ENCODE assay signal across 8 mouse cellular contexts in genomic region chr9:120020285-120020890, GRCm38 (mm10). TPM values are rescaled to one million over a fixed set of nuclear protein-coding genes. Genes with fewer than 3 reads are reported as not detected.
A peak's percentile ranks its signal among the peaks of the same experiment; 100 is the strongest.
DNase-seq lines count a peak whose midpoint lies in the region; ATAC-seq and TF ChIP-seq lines count a peak whose summit lies in the region.

No protein-coding gene starts in this region.

- TF ChIP-seq EP300 in heart, postnatal 0 days (IDR thresholded peaks at IDR 0.05; ENCODE audit: low read depth), result no peak; the same call in 1 of the 2 replicates

- H3K4me1 ChIP-seq in forebrain, postnatal 0 days (ENCODE audit: insufficient read depth), result no peaks in the 10 kb centered on the region
- H3K4me1 ChIP-seq in forebrain, embryonic 12.5 days, result no peaks in the 10 kb centered on the region
- H3K4me1 ChIP-seq in embryonic facial prominence, embryonic 13.5 days, result peaks cover 13% of the 10 kb centered on the region
- H3K4me1 ChIP-seq in heart, postnatal 0 days (ENCODE audit: control insufficient read depth, insufficient read depth), result peaks cover 24% of the 10 kb centered on the region

- DNase-seq in forebrain, postnatal 0 days, result peak; percentile 80
- DNase-seq in adrenal gland, postnatal 25 days, result peak; percentile 81
- DNase-seq in heart, postnatal 0 days (ENCODE audit: low spot score), result peak; percentile 84
- peak; percentile 84 to 85 for DNase-seq in layer of hippocampus, postnatal 10 days (ENCODE audit: low spot score in 2 of 2)
- peak; percentile 60 to 80 for DNase-seq in spleen, postnatal 10 days (ENCODE audit: low spot score in 2 of 2)

- no peaks in the 10 kb centered on the region for H3K36me3 ChIP-seq in forebrain, postnatal 0 days (ENCODE audit: insufficient read depth)
- H3K36me3 ChIP-seq in forebrain, embryonic 12.5 days (replicated peaks), result no peaks in the 10 kb centered on the region
- H3K36me3 ChIP-seq in embryonic facial prominence, embryonic 13.5 days, result no peaks in the 10 kb centered on the region
- H3K36me3 ChIP-seq in heart, postnatal 0 days (replicated peaks; ENCODE audit: control insufficient read depth, insufficient read depth, low read length), result peaks cover 44% of the 10 kb centered on the region

- no peaks in the 10 kb centered on the region for H3K27me3 ChIP-seq in forebrain, postnatal 0 days (ENCODE audit: insufficient read depth, low read length)
- 0 out of 2 replicates have a peak, but pooled peaks cover 3% of the 10 kb centered on the region for H3K27me3 ChIP-seq in forebrain, embryonic 12.5 days
- no peaks in the 10 kb centered on the region for H3K27me3 ChIP-seq in embryonic facial prominence, embryonic 13.5 days
- no peaks in the 10 kb centered on the region for H3K27me3 ChIP-seq in heart, postnatal 0 days (ENCODE audit: control insufficient read depth, insufficient read depth, low read length)

- no peak overlapping the region for H3K4me2 ChIP-seq in forebrain, postnatal 0 days (ENCODE audit: low read depth)
- H3K4me2 ChIP-seq in forebrain, embryonic 12.5 days, result no peak overlapping the region
- no peak overlapping the region for H3K4me2 ChIP-seq in embryonic facial prominence, embryonic 13.5 days
- H3K4me2 ChIP-seq in heart, postnatal 0 days (ENCODE audit: low read depth, low read length), result peak overlapping the region; percentile 59

- H3K27ac ChIP-seq in forebrain, postnatal 0 days (ENCODE audit: low read depth, low read length), result no peak overlapping the region
- H3K27ac ChIP-seq in forebrain, embryonic 12.5 days, result no peak overlapping the region
- H3K27ac ChIP-seq in embryonic facial prominence, embryonic 13.5 days, result peak overlapping the region; percentile 39; the same call in 1 of the 2 replicates
- peak overlapping the region; percentile 98 for H3K27ac ChIP-seq in heart, postnatal 0 days (ENCODE audit: low read depth)

- WGBS in forebrain, postnatal 0 days, result 40% methylated on average over 7 of the region's 7 CpGs
- WGBS in forebrain, embryonic 12.5 days, result 45% methylated on average over 7 of the region's 7 CpGs
- WGBS in embryonic facial prominence, embryonic 13.5 days, result 37% methylated on average over 7 of the region's 7 CpGs
- 15% methylated on average over 7 of the region's 7 CpGs for WGBS in heart, postnatal 0 days

- peak; percentile 87 for TF ChIP-seq CTCF in forebrain, postnatal 0 days (IDR thresholded peaks at IDR 0.05; ENCODE audit: low read depth)
- peak; percentile 82 for TF ChIP-seq CTCF in heart, postnatal 0 days (IDR thresholded peaks at IDR 0.05; ENCODE audit: low read depth)

- peak; percentile 38 for ATAC-seq in forebrain, postnatal 0 days
- ATAC-seq in forebrain, embryonic 12.5 days (ENCODE audit: low FRiP score), result no peak
- no peak for ATAC-seq in embryonic facial prominence, embryonic 13.5 days (ENCODE audit: insufficient number of reproducible peaks, insufficient read depth, low FRiP score, low TSS enrichment, low read depth)
- ATAC-seq in heart, postnatal 0 days (ENCODE audit: insufficient read depth, low read depth), result peak; percentile 15; the same call in 1 of the 2 replicates
- peak; percentile 86 for ATAC-seq in megakaryocyte progenitor cell, adult 5-6 weeks (replicated peaks; ENCODE audit: poor library complexity)

- no peaks in the 10 kb centered on the region for H3K9me3 ChIP-seq in forebrain, postnatal 0 days (ENCODE audit: low read length)
- H3K9me3 ChIP-seq in forebrain, embryonic 12.5 days, result no peaks in the 10 kb centered on the region
- H3K9me3 ChIP-seq in embryonic facial prominence, embryonic 13.5 days, result no peaks in the 10 kb centered on the region
- no peaks in the 10 kb centered on the region for H3K9me3 ChIP-seq in heart, postnatal 0 days (replicated peaks; ENCODE audit: control insufficient read depth, low read length)

- no peak overlapping the region for H3K4me3 ChIP-seq in forebrain, postnatal 0 days (ENCODE audit: low read depth, low read length)
- no peak overlapping the region for H3K4me3 ChIP-seq in forebrain, embryonic 12.5 days (replicated peaks)
- no peak overlapping the region for H3K4me3 ChIP-seq in embryonic facial prominence, embryonic 13.5 days
- peak overlapping the region; percentile 78 for H3K4me3 ChIP-seq in heart, postnatal 0 days (ENCODE audit: low read depth, low read length)

- no peak overlapping the region for H3K9ac ChIP-seq in forebrain, postnatal 0 days
- H3K9ac ChIP-seq in forebrain, embryonic 12.5 days, result no peak overlapping the region
- no peak overlapping the region for H3K9ac ChIP-seq in embryonic facial prominence, embryonic 13.5 days
- peak overlapping the region; percentile 98 for H3K9ac ChIP-seq in heart, postnatal 0 days (replicated peaks; ENCODE audit: low read depth, low read length)

RNA-seq across cellular contexts. Expression of gene Xirp1, which starts 3.0 kb away (rescaled TPM):
- not detected in 2 replicates for total RNA-seq in forebrain, postnatal 0 days (2014; rRNA removed)
- not detected in 2 replicates for polyA plus RNA-seq in forebrain, postnatal 0 days (2015; fragmentation: Nextera tagmentation; extraction: Ambion mirVana)
- 0.04 TPM in 1 of 2 replicates, not detected in the other for polyA plus RNA-seq in forebrain, embryonic 12.5 days (2016; fragmentation: Nextera tagmentation; extraction: Ambion mirVana)
- total RNA-seq in adrenal gland, postnatal 25 days (2021), result 0.12 TPM in 1 of 2 replicates, not detected in the other
- polyA plus RNA-seq in embryonic facial prominence, embryonic 13.5 days (2015; fragmentation: Nextera tagmentation; extraction: Ambion mirVana), result 0.14 and 0.22 TPM in 2 replicates
- 140 and 178 TPM in 2 replicates for total RNA-seq in heart, postnatal 0 days (2014; rRNA removed; ENCODE audit: low replicate concordance)
- polyA plus RNA-seq in heart, postnatal 0 days (2015; fragmentation: Nextera tagmentation; extraction: Ambion mirVana), result 38.4 and 45.1 TPM in 2 replicates
- total RNA-seq in layer of hippocampus, postnatal 10 days (2021), result under 1 TPM; 0.07 to 0.09 TPM
- total RNA-seq in megakaryocyte progenitor cell, adult 5-6 weeks (2015), result not detected in 2 replicates
- total RNA-seq in megakaryocyte progenitor cell, adult 5-6 weeks (2017), result not detected in 2 replicates

RNA-seq across cellular contexts. Expression of gene Csrnp1, which starts 35.9 kb away (rescaled TPM):
- 6.3 and 10.9 TPM in 2 replicates for total RNA-seq in forebrain, postnatal 0 days (2014; rRNA removed)
- polyA plus RNA-seq in forebrain, postnatal 0 days (2015; fragmentation: Nextera tagmentation; extraction: Ambion mirVana), result 2.2 and 2.7 TPM in 2 replicates
- 1.7 and 2.2 TPM in 2 replicates for polyA plus RNA-seq in forebrain, embryonic 12.5 days (2016; fragmentation: Nextera tagmentation; extraction: Ambion mirVana)
- total RNA-seq in adrenal gland, postnatal 25 days (2021), result 12.5 and 13.0 TPM in 2 replicates
- polyA plus RNA-seq in embryonic facial prominence, embryonic 13.5 days (2015; fragmentation: Nextera tagmentation; extraction: Ambion mirVana), result 3.3 and 4.5 TPM in 2 replicates
- 23.8 and 96.9 TPM in 2 replicates for total RNA-seq in heart, postnatal 0 days (2014; rRNA removed; ENCODE audit: low replicate concordance)
- polyA plus RNA-seq in heart, postnatal 0 days (2015; fragmentation: Nextera tagmentation; extraction: Ambion mirVana), result 4.0 and 4.2 TPM in 2 replicates
- total RNA-seq in layer of hippocampus, postnatal 10 days (2021), result 10 to 100 TPM in 1 of 2 experiments, 1 to 10 TPM in 1; 9.9 to 10.4 TPM
- total RNA-seq in megakaryocyte progenitor cell, adult 5-6 weeks (2015), result 9.0 and 12.3 TPM in 2 replicates
- 13.3 and 18.9 TPM in 2 replicates for total RNA-seq in megakaryocyte progenitor cell, adult 5-6 weeks (2017)

RNA-seq across cellular contexts. Expression of gene Cx3cr1, which starts 49.3 kb away (rescaled TPM):
- 11.2 and 14.7 TPM in 2 replicates for total RNA-seq in forebrain, postnatal 0 days (2014; rRNA removed)
- polyA plus RNA-seq in forebrain, postnatal 0 days (2015; fragmentation: Nextera tagmentation; extraction: Ambion mirVana), result 5.1 and 10.6 TPM in 2 replicates
- polyA plus RNA-seq in forebrain, embryonic 12.5 days (2016; fragmentation: Nextera tagmentation; extraction: Ambion mirVana), result 5.1 TPM in 2 replicates
- total RNA-seq in adrenal gland, postnatal 25 days (2021), result 4.3 and 5.9 TPM in 2 replicates
- 8.9 and 9.6 TPM in 2 replicates for polyA plus RNA-seq in embryonic facial prominence, embryonic 13.5 days (2015; fragmentation: Nextera tagmentation; extraction: Ambion mirVana)
- total RNA-seq in heart, postnatal 0 days (2014; rRNA removed; ENCODE audit: low replicate concordance), result 1.5 and 5.2 TPM in 2 replicates
- polyA plus RNA-seq in heart, postnatal 0 days (2015; fragmentation: Nextera tagmentation; extraction: Ambion mirVana), result 4.1 and 4.7 TPM in 2 replicates
- 10 to 100 TPM; 28.3 to 31.6 TPM for total RNA-seq in layer of hippocampus, postnatal 10 days (2021)
- total RNA-seq in megakaryocyte progenitor cell, adult 5-6 weeks (2015), result 10.6 and 11.9 TPM in 2 replicates
- total RNA-seq in megakaryocyte progenitor cell, adult 5-6 weeks (2017), result 10.8 and 13.9 TPM in 2 replicates

Comparison
In these comparisons a context has a peak if more than half of its experiments do, and no peak if none do; other contexts are left out.
1. ATAC-seq: peak in forebrain, postnatal 0 days (single experiment), heart, postnatal 0 days (single experiment) and megakaryocyte progenitor cell, adult 5-6 weeks (single experiment); none in forebrain, embryonic 12.5 days (single experiment) and embryonic facial prominence, embryonic 13.5 days (single experiment).
2. H3K27ac ChIP-seq: peak in embryonic facial prominence, embryonic 13.5 days (single experiment) and heart, postnatal 0 days (single experiment); none in forebrain, postnatal 0 days (single experiment) and forebrain, embryonic 12.5 days (single experiment).
3. RNA of gene Xirp1, which starts 3.0 kb away (total RNA-seq): 140 to 178 TPM in heart, postnatal 0 days; 0.12 TPM in adrenal gland, postnatal 25 days, 0.07 to 0.09 TPM in layer of hippocampus, postnatal 10 days, not detected in forebrain, postnatal 0 days and not detected in megakaryocyte progenitor cell, adult 5-6 weeks; every median in the first group is over 100 times any median in the second.
4. Peak in every context shown above with its lines, with median percentiles within 50 percentile points of each other: DNase-seq.